Mouse (Mus musculus) erythroid progenitor cell, adult 5-6 weeks (primary cell): ENCODE measurements around the gene Smg8. TPM values are rescaled to one million over a fixed set of nuclear protein-coding genes. Genes with fewer than 3 reads are reported as not detected.

Source experiments
- ATAC-seq: replicated peaks from 2 replicates; pipeline ENCODE4 v1.8.0; 2016; ENCODE audit warnings: moderate number of reproducible peaks, mild to moderate bottlenecking, moderate TSS enrichment, inconsistent platforms; ENCODE audit not compliant: poor library complexity, low FRiP score, severe bottlenecking
- total RNA-seq, 2 experiments: library from RNA; stranded (forward) in 1 of 2; stranded (reverse) in 1 of 2; fragments of 150-400 nt in 1 of 2; fragments of 186-747, 209-891 nt in 1 of 2; gene quantifications; 2 replicates each; pipeline versions ENCODE4 v1.2.3 to v1.2.4; 2015 to 2017; ENCODE audit warnings: low replicate concordance in 2 of 2

Gene Smg8
- total RNA-seq (2015; ENCODE audit: low replicate concordance) (2.2 and 3.4 TPM in 2 replicates), total RNA-seq (2017; ENCODE audit: low replicate concordance) (5.8 and 6.2 TPM in 2 replicates)

GRCm38 (mm10) chr11:87086290-87086984 is at the start of gene Smg8:
Smg8 (minus strand) TSS chr11:87086774.
- ATAC-seq: peak; percentile 93

DNA sequence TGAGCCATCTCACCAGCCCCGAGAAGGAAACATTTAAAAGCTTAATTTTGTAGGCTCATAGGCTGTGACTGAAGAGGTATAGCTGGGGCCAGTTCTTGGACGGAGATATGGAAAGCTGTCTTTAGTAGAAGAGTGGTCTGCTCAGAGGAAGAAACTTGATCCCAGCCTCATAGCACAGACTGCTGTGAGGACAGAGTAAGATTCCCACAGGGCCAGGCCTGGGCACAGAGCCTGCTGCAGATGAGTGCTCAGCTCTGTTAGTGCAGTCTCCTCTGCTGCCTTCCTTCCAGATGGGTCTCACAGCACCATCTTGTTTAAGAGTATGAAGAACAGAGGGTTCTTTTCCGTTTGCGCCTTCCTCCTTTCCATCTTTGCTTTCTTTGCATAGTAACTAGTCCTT is 49.7 kb upstream of the Smg8 start:
- no peak for ATAC-seq

- ATAC-seq: peak; percentile 93
Observed at GRCm38 (mm10) chr11:87126824-87127816, 40.5 kb upstream of the Smg8 start, which contains the start of gene Trim37. Trim37 (plus strand) TSS chr11:87127077.

DNA sequence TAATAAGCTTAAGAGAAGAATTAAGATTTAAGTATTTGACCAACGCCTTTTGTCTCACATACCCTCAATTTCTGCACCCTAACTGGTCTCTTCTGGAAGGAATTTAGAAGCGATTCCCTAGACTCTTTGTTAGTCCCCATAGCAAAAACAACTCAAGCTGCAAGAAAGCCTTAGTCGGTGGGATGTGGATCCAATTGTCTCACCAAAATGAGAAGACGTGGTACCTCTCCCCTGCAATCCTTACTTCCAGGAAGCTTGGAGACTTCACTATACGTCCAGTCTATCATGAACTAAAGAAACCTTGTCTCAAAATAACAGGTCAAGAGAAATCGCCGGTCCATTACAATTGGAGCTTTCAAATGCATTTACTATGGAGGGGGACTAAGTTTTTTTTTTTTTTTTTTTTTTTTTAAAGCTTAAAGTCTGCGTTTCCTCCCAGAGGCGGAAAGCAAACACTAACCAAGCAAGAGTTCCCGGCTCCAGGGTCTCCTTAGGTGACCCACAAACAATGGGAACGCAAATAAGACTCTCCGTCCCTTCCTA is 39.8 kb upstream of the Smg8 start:
- no peak for ATAC-seq

GRCm38 (mm10) chr11:87125562-87125961 is 39.0 kb upstream of the Smg8 start:
- no peak for ATAC-seq

DNA sequence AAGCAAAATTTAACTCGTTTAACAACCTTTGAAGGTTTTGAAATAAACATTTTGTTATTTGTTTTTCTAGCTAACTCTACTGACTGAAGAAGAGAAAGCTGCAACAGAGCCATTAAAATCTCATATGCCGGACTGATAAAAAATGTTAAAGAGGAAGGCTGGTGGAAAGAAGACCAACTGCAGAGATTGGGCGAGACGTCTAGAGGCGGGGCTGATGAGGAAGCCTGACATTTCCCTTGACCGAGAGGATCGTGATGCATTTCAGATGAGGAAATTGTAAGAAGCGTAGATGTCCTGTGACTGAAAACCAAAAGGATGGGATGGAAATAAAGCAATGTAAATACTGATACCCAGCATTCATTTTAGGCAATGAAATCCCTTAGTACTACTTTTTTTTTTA is 35.3 kb upstream of the Smg8 start:
- ATAC-seq: no peak

GRCm38 (mm10) chr11:87110172-87110909 is 23.8 kb upstream of the Smg8 start:
- no peak for ATAC-seq

GRCm38 (mm10) chr11:87109519-87110171 is 23.1 kb upstream of the Smg8 start:
- peak; percentile 16; the same call in 1 of the 2 replicates for ATAC-seq

- peak; percentile 92 for ATAC-seq
Observed at GRCm38 (mm10) chr11:87108755-87109518, 22.4 kb upstream of the Smg8 start, which contains the start of gene Ska2. Ska2 (plus strand) TSS chr11:87109234.

DNA sequence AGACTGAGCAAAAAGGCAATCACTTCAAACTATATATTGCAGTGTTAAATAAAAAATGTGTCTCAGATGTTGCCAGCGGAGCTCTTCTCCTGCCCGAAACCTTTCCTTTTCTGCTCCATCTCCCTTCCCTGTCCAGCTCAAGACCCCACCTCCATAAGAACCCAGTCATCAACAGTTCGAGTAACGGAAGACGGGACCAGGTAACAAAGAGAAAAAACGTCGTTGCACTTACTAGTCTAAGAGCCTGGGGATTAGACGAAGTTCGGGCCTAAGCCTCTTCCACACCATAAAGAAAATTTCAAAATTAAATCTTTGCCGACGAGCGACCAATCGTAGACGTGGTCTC is 21.8 kb upstream of the Smg8 start, which contains the start of gene Prr11:
Gene Prr11 (minus strand): TSS at position 300 of the 346 bp plus-strand sequence.
- ATAC-seq: no peak

GRCm38 (mm10) chr11:87087142-87087541 is 568 bp upstream of the Smg8 start:
- ATAC-seq: no peak

GRCm38 (mm10) chr11:87085461-87085860 is 1.1 kb downstream of the Smg8 start:
- no peak for ATAC-seq

DNA sequence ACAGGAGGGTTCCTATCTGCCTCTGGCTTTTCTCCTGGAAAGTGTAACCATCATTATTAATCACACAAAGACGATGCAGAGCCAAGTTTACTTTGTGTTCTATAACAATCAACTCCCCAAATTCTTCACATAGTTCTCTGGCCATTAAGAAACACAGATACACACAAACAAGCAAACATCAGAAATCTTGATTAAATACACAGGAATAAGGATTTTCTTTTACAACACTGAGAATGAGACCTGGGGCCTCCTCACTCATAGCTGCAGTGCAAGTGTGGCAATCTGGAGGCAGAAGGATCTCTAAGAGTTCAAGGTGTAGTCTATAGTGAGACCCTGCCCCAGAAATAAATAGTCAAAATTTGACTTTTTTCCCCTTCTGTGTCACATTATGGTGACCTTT is 2.9 kb downstream of the Smg8 start:
- no peak for ATAC-seq

DNA sequence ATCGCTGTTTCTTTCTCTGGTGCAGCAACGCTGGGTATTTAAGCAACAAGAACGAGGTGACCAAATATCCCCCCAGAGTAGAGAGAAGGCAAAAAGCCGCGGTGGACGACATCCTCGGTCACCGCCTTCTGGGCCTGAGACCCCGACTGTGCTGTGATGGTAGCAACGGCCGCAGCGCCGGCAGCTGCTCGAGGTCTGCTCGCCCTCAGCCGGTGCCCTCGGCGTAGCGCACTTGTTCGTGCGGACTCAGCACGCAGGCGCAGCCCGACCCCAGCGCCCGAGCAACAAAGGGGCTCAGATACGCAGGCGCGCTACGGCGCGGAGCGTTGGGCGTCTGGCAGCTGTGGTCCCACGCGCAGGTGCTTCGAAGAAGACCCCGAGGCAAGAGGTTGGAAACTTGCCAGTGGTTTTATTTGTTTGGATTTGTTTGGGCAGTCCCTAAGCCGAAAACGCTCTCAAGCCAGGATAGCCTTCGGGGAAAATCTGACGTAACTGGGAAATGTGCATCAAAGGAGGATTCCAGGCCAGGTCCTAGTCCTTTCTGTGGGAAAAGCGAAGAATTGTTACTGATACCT is 12.6 kb downstream of the Smg8 start, which contains the start of gene Gdpd1:
Gene Gdpd1 (minus strand): TSS at position 197 of the 575 bp plus-strand sequence.
- ATAC-seq: peak; percentile 97

DNA sequence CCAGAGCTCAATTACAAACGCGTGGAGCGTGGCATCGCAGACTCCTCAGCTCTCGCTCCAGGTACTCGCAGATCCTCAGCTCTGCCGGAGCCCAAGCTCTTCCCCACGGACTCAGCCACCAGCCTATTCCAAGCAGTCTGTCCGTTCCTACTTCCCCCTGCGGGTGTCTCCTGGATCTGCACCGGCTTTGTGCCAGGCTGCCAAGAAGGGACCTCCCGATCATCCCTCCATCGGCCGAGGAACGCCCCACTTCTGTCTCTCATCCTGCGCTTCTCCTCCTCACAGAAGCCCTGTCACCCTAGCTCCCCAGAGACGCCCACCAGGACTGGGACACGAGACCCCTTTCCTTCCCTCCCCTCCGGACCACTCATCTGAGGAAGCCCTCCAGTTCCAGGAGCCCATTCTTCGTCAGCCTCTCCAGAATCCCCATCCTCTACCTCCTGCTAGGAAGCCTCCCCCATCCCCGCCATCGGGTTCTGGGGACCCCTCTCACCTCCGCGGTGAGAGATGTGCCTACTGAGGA is 13.2 kb downstream of the Smg8 start:
- peak; percentile 89 for ATAC-seq

- no peak for ATAC-seq
Observed at GRCm38 (mm10) chr11:87062087-87062486, 24.5 kb downstream of the Smg8 start.

DNA sequence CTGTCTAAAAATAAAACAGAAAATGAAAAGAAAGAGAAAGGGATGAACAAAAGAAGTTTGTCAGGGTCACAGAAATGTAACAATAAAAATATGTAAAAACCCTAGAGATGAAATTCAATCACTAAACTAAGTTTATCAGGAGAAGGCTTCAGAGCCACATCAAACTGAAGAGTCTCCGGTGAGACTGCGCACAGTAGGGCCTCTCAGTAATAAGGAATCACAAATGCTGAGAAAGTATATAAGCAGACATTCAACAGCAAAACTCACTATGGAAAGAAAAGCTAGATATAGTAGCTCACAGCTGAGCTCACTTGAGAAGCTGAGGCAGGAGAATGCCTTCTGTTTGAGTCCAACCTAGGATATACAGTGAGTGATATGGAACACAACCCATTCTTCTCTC is 26.2 kb downstream of the Smg8 start:
- ATAC-seq: no peak

DNA sequence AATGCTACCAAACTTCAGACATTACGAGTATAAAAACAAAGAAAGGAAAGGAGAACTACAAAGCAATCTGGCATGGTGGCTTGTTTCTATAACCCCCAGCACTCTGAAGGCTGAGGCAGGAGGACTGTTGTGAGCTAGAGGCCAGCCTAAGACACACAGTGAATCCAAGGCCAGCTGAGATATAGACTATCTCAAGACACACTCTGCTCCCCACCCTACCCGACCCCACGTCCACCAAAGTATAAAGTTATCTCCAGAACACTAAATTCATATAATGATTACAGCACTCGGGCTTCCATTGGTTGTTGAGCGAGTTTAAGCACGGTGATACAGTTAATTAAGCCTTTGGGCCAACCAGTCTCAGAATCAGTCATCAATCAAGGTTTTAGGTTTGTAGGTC is 30.3 kb downstream of the Smg8 start:
- ATAC-seq: peak; percentile 65
